Mouse (Mus musculus) stomach, embryonic 16.5 days (tissue): Measurements from ENCODE around the gene Shroom3. TPM values are rescaled to one million over a fixed set of nuclear protein-coding genes. Genes with fewer than 3 reads are reported as not detected.

ENCODE experiments used
- ATAC-seq: fragments of 200-750 bp; cut with Nextera tagmentation; 2 replicates; pipeline ENCODE4 v1.8.0; 2017; ENCODE audit warnings: moderate number of reproducible peaks, moderate TSS enrichment; ENCODE audit not compliant: insufficient read depth, low FRiP score
- H3K27ac ChIP-seq: fragments of 300-500 bp; sonication (generic); 2 replicates; pipeline ENCODE4 v1.5.1; 2014; ENCODE audit warnings: low read length
- H3K27me3 ChIP-seq: fragments of 300-500 bp; sonication (generic); 2 replicates; pipeline ENCODE4 v1.6.1; 2014; ENCODE audit warnings: low read length, control low read depth, mixed read lengths; ENCODE audit not compliant: control insufficient read depth, insufficient read depth
- H3K36me3 ChIP-seq: fragments of 300-500 bp; sonication (generic); 2 replicates; pipeline ENCODE4 v1.6.1; 2014; ENCODE audit warnings: low read length; ENCODE audit not compliant: control insufficient read depth, insufficient read depth
- H3K4me1 ChIP-seq: fragments of 300-500 bp; sonication (generic); 2 replicates; pipeline ENCODE4 v1.6.1; 2014; ENCODE audit warnings: low read length, control low read depth, mixed read lengths; ENCODE audit not compliant: control insufficient read depth, insufficient read depth
- H3K4me2 ChIP-seq: fragments of 300-500 bp; sonication (generic); 2 replicates; pipeline ENCODE4 v1.6.1; 2014; ENCODE audit warnings: low read depth, low read length, mixed read lengths
- H3K4me3 ChIP-seq: fragments of 300-500 bp; sonication (generic); replicated peaks from 2 replicates; pipeline ENCODE4 v1.5.1; 2014; ENCODE audit warnings: mild to moderate bottlenecking, low read length
- H3K9ac ChIP-seq: fragments of 300-500 bp; sonication (generic); 2 replicates; pipeline ENCODE4 v1.6.1; 2014; ENCODE audit warnings: low read length
- H3K9me3 ChIP-seq: fragments of 300-500 bp; sonication (generic); replicated peaks from 2 replicates; pipeline ENCODE4 v1.6.1; 2016; ENCODE audit warnings: low read length, control low read depth; ENCODE audit not compliant: control insufficient read depth
- WGBS: fragments of 180-500 bp; shearing (Covaris S2); extraction: QIAGEN DNeasy Blood & Tissue Kit; methylation state at CpG from one replicate; pipeline ENCODE4 v1.1.7; 2014; 5-methylcytosine and 5-hydroxymethylcytosine counted together
- polyA plus RNA-seq: library from polyadenylated mRNA; unstranded; fragments of >200 nt; fragmentation: Nextera tagmentation; extraction: Ambion mirVana; gene quantifications from 2 replicates; pipeline ENCODE4 v1.2.1, GENCODE M21; 2015

Gene Shroom3
- polyA plus RNA-seq, 1 experiment from 2014 or later: 14.4 TPM

DNA sequence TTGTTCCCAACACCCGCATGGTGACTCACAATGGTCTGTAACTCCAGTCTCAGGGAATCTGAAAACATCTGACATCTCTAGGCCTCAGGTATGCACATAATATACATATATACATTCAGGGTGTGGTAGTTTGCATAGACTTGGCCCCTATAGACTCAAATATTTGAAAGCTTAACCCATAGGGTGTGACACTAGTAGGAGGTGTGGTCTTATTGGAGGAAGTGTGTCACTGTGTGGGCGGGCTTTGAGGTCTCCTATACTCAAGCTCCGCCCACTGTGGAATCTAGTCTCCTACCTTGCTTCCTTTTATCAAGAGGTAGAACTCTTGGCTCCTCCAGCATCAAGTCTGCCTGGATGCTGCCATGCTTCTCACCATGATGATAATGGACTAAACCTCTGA is 91.7 kb downstream of the Shroom3 start:
- Histone ChIP-seq H3K4me2 (no peak overlapping the region), H3K4me3 (no peak overlapping the region), H3K9me3 (no peaks in the 10 kb centered on the region; the same call in 1 of the 2 replicates), H3K4me1 (0 out of 2 replicates have a peak, but pooled peaks cover 3% of the 10 kb centered on the region), H3K27me3 (no peaks in the 10 kb centered on the region), H3K36me3 (no peaks in the 10 kb centered on the region), H3K9ac (no peak overlapping the region), H3K27ac (no peak overlapping the region)
- ATAC-seq: peak; percentile 69
- 88% methylated on average over 3 of the region's 3 CpGs for WGBS

DNA sequence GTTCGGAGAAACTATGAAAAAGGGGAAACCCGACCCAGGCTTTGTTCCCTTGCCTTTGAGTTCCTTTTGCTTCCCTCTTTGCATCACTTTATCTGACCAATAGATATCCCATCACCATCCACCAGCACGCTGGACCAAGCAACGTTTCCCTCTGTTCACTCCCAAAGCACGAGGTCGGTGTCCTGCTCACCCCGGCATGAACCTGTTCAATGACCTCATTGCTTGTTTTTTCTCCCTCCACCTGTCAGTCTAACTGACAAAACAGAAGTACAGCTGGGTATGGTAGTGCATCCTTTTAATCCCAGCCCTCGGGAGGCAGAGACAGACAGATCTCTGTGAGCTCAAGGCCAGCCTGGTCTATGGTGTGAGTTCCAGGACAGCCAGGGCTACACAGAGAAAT is 95.2 kb downstream of the Shroom3 start:
- Histone ChIP-seq H3K4me3 (no peak overlapping the region), H3K9ac (no peak overlapping the region), H3K9me3 (no peaks in the 10 kb centered on the region), H3K4me2 (no peak overlapping the region), H3K27ac (no peak overlapping the region), H3K4me1 (0 out of 2 replicates have a peak, but pooled peaks cover 3% of the 10 kb centered on the region), H3K27me3 (no peaks in the 10 kb centered on the region), H3K36me3 (no peaks in the 10 kb centered on the region)
- ATAC-seq: no peak
- WGBS: 54% methylated on average over 8 of the region's 8 CpGs

GRCm38 (mm10) chr5:92781082-92781481 is 97.8 kb downstream of the Shroom3 start:
- Histone ChIP-seq H3K27ac (no peak overlapping the region), H3K27me3 (no peaks in the 10 kb centered on the region), H3K9me3 (no peaks in the 10 kb centered on the region), H3K4me2 (no peak overlapping the region), H3K4me3 (no peak overlapping the region), H3K36me3 (no peaks in the 10 kb centered on the region), H3K9ac (no peak overlapping the region), H3K4me1 (peaks cover 10% of the 10 kb centered on the region)
- ATAC-seq: no peak

- Histone ChIP-seq H3K4me1 (peaks cover 10% of the 10 kb centered on the region), H3K27ac (no peak overlapping the region), H3K27me3 (no peaks in the 10 kb centered on the region), H3K4me3 (no peak overlapping the region), H3K9ac (no peak overlapping the region), H3K9me3 (no peaks in the 10 kb centered on the region), H3K4me2 (no peak overlapping the region), H3K36me3 (no peaks in the 10 kb centered on the region)
- ATAC-seq: no peak
- 30% methylated on average over 6 of the region's 6 CpGs for WGBS
Observed at GRCm38 (mm10) chr5:92784037-92784860, 101.0 kb downstream of the Shroom3 start.

GRCm38 (mm10) chr5:92785870-92786436 is 102.7 kb downstream of the Shroom3 start:
- Histone ChIP-seq H3K9ac (no peak overlapping the region), H3K9me3 (no peaks in the 10 kb centered on the region), H3K27me3 (no peaks in the 10 kb centered on the region), H3K27ac (no peak overlapping the region), H3K4me1 (peaks cover 10% of the 10 kb centered on the region), H3K36me3 (no peaks in the 10 kb centered on the region), H3K4me2 (no peak overlapping the region), H3K4me3 (no peak overlapping the region)
- 70% methylated on average over 11 of the region's 11 CpGs for WGBS
- no peak for ATAC-seq

GRCm38 (mm10) chr5:92788990-92789389 is 105.8 kb downstream of the Shroom3 start:
- 66% methylated on average over 8 of the region's 8 CpGs for WGBS
- Histone ChIP-seq H3K36me3 (no peaks in the 10 kb centered on the region), H3K27me3 (no peaks in the 10 kb centered on the region), H3K27ac (no peak overlapping the region), H3K4me1 (peaks cover 9% of the 10 kb centered on the region), H3K9me3 (no peaks in the 10 kb centered on the region), H3K4me3 (no peak overlapping the region), H3K9ac (no peak overlapping the region), H3K4me2 (no peak overlapping the region)
- ATAC-seq: no peak

- 38% methylated on average over 11 of the region's 11 CpGs for WGBS
- no peak for ATAC-seq
- H3K36me3 ChIP-seq: no peaks in the 10 kb centered on the region
- H3K4me1 ChIP-seq: no peaks in the 10 kb centered on the region
- no peak overlapping the region for H3K4me2 ChIP-seq
- H3K9me3 ChIP-seq: no peaks in the 10 kb centered on the region; the same call in 1 of the 2 replicates
- H3K27me3 ChIP-seq: no peaks in the 10 kb centered on the region
- no peak overlapping the region for H3K27ac ChIP-seq
- no peak overlapping the region for H3K9ac ChIP-seq
- no peak overlapping the region for H3K4me3 ChIP-seq
Observed at GRCm38 (mm10) chr5:92796089-92796990, 113.1 kb downstream of the Shroom3 start.

DNA sequence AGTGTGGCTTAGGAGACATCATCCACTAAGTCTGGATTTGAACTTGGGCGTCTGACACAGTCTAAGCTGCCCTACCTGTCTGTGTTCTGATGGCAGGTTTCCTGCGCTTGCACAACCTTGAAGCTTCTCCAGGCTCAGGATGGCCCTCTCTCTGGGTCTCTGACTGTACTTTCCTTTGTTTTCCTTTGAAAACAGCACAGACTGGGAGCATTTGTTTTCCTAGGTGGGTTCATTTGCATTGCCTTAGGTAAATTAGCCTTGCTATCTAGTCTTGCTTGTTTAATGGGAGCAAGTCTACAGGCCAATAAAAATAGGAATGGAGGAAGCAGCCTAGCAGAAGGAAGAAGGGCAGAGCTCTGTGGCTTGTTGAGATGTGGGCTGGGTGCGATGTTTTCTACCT is 114.7 kb downstream of the Shroom3 start:
- H3K9me3 ChIP-seq: no peaks in the 10 kb centered on the region; the same call in 1 of the 2 replicates
- no peak overlapping the region for H3K9ac ChIP-seq
- H3K4me1 ChIP-seq: no peaks in the 10 kb centered on the region
- H3K4me3 ChIP-seq: no peak overlapping the region
- whole genome bisulfite sequencing: 79% methylated on average over 3 of the region's 3 CpGs
- H3K36me3 ChIP-seq: no peaks in the 10 kb centered on the region
- H3K4me2 ChIP-seq: no peak overlapping the region
- no peak for ATAC-seq
- H3K27ac ChIP-seq: no peak overlapping the region
- no peaks in the 10 kb centered on the region for H3K27me3 ChIP-seq

GRCm38 (mm10) chr5:92804379-92804778 is 121.1 kb downstream of the Shroom3 start:
- no peaks in the 10 kb centered on the region for H3K36me3 ChIP-seq
- ATAC-seq: no peak
- 47% methylated on average over 7 of the region's 7 CpGs for WGBS
- H3K4me2 ChIP-seq: no peak overlapping the region
- H3K9me3 ChIP-seq: no peaks in the 10 kb centered on the region
- H3K9ac ChIP-seq: no peak overlapping the region
- H3K27me3 ChIP-seq: no peaks in the 10 kb centered on the region
- H3K4me3 ChIP-seq: no peak overlapping the region
- no peak overlapping the region for H3K27ac ChIP-seq
- peaks cover 12% of the 10 kb centered on the region; the same call in 1 of the 2 replicates for H3K4me1 ChIP-seq
